ENCODE assay signal across 22 mouse cellular contexts in the genomic region with DNA sequence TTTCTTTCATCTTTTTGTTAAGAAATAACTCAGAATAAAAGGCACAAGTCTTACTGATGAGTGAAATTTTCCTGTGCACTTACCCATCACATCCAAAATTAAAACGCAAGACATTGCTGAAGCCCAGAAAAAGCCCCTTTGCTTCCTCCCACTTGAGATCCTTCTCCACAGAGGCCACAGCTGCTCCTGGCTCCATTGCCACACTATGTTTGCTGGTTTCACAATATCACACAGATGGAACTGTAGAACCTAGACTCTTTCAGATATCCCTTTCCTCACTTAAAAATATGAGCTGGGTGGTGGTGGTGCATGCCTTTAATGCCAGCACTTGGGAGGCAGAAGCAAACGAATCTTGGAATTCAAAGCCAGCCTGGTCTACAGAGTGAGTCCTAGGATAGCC. TPM values are rescaled to one million over a fixed set of nuclear protein-coding genes. Genes with fewer than 3 reads are reported as not detected.
A peak's percentile ranks its signal among the peaks of the same experiment; 100 is the strongest.
DNase-seq lines count a peak whose midpoint lies in the region; ATAC-seq and TF ChIP-seq lines count a peak whose summit lies in the region.
"Had no signal": no experiment of that assay in that cellular context is flagged by ENCODE, and none has a peak within 500 bp of the region (broad histone marks: within the 10 kb centered on the region; RNA-seq: fewer than 3 reads in every experiment).

No protein-coding gene starts in this region.

- peaks cover 44% of the 10 kb centered on the region for H3K36me3 ChIP-seq in liver, postnatal 0 days (replicated peaks; ENCODE audit: insufficient read depth, low read length)
- H3K36me3 ChIP-seq in liver, embryonic 11.5 days (ENCODE audit: control insufficient read depth, insufficient read depth, low read length) = peaks cover 23% of the 10 kb centered on the region

- no peak for TF ChIP-seq CTCF in layer of hippocampus, adult 2 months (conservative IDR thresholded peaks at IDR 0.05)
- no peak for TF ChIP-seq CTCF in liver, postnatal 0 days (IDR thresholded peaks at IDR 0.05; ENCODE audit: low read depth)

- no peak for TF ChIP-seq EP300 in liver, postnatal 0 days (IDR thresholded peaks at IDR 0.05; ENCODE audit: low read depth)

- peak; percentile 36; the same call in 1 of the 2 replicates for ATAC-seq in frontal cortex, adult (ENCODE audit: low TSS enrichment)
- ATAC-seq in liver, postnatal 0 days = peak; percentile 35; the same call in 1 of the 2 replicates
- no peak for ATAC-seq in liver, embryonic 11.5 days (replicated peaks; ENCODE audit: low FRiP score)
- ATAC-seq: activated CD4-positive, CD25-positive, alpha-beta regulatory T cell, adult 4 months; forebrain, embryonic 13.5 days; forebrain, embryonic 16.5 days; hindbrain, postnatal 0 days had no signal

- 66% methylated on average over 2 of the region's 2 CpGs for WGBS in liver, postnatal 0 days (ENCODE audit: insufficient replicate concordance)
- 86% methylated on average over 2 of the region's 2 CpGs for WGBS in liver, embryonic 11.5 days

- no peak overlapping the region for H3K4me3 ChIP-seq in layer of hippocampus, adult 2 months
- H3K4me3 ChIP-seq in liver, postnatal 0 days (ENCODE audit: low read depth, low read length) = no peak overlapping the region
- H3K4me3 ChIP-seq in liver, embryonic 11.5 days (ENCODE audit: low read depth, low read length) = no peak overlapping the region
- H3K4me3 ChIP-seq: forebrain, embryonic 10.5 days; forebrain, embryonic 13.5 days; heart, embryonic 13.5 days had no signal

- H3K9ac ChIP-seq in liver, postnatal 0 days (replicated peaks) = no peak overlapping the region
- H3K9ac ChIP-seq in liver, embryonic 11.5 days (ENCODE audit: low read depth, low read length) = no peak overlapping the region
- H3K9ac ChIP-seq: forebrain, embryonic 13.5 days; heart, embryonic 13.5 days; hindbrain, embryonic 14.5 days had no signal

- no peak for DNase-seq in frontal cortex, postnatal 36 days (ENCODE audit: low spot score in 2 of 2)
- peak; percentile 29 to 37 for DNase-seq in layer of hippocampus, adult 2 months (ENCODE audit: low spot score in 2 of 2)
- DNase-seq in layer of hippocampus, postnatal 36 days = no peak
- no peak for DNase-seq in liver, postnatal 0 days
- no peak for DNase-seq in liver, embryonic 11.5 days (ENCODE audit: low spot score)
- DNase-seq in brain, adult 2 months (ENCODE audit: low read depth, low spot score) = peak; percentile 58
- DNase-seq: adrenal gland, adult 8-10 months; adrenal gland, postnatal 25 days; cerebellum, adult 18-20 months; cerebellum, adult 9-10 months; cerebellum, postnatal 14 days; gastrocnemius, postnatal 14 days; heart, postnatal 14 days; heart, postnatal 4 days had no signal

- no peaks in the 10 kb centered on the region for H3K9me3 ChIP-seq in liver, postnatal 0 days (ENCODE audit: low read length)
- H3K9me3 ChIP-seq in liver, embryonic 11.5 days (ENCODE audit: control insufficient read depth, low read length) = no peaks in the 10 kb centered on the region
- H3K9me3 ChIP-seq: forebrain, embryonic 10.5 days; forebrain, embryonic 13.5 days; heart, embryonic 13.5 days had no signal

- no peaks in the 10 kb centered on the region for H3K27me3 ChIP-seq in liver, postnatal 0 days (ENCODE audit: insufficient read depth, low read length)
- H3K27me3 ChIP-seq in liver, embryonic 11.5 days (replicated peaks; ENCODE audit: control insufficient read depth, insufficient read depth, low read length) = no peaks in the 10 kb centered on the region
- H3K27me3 ChIP-seq: forebrain, embryonic 13.5 days; heart, embryonic 13.5 days had no signal

- no peak overlapping the region for H3K4me2 ChIP-seq in liver, postnatal 0 days (ENCODE audit: low read depth, low read length)
- H3K4me2 ChIP-seq in liver, embryonic 11.5 days = no peak overlapping the region
- H3K4me2 ChIP-seq: forebrain, embryonic 13.5 days; heart, embryonic 13.5 days; hindbrain, embryonic 14.5 days had no signal

- peak overlapping the region; percentile 75 for H3K27ac ChIP-seq in layer of hippocampus, adult 2 months
- no peak overlapping the region for H3K27ac ChIP-seq in liver, postnatal 0 days (ENCODE audit: low read depth)
- no peak overlapping the region for H3K27ac ChIP-seq in liver, embryonic 11.5 days (ENCODE audit: low read depth, low read length)
- H3K27ac ChIP-seq: forebrain, embryonic 10.5 days; forebrain, embryonic 13.5 days; heart, embryonic 13.5 days; hindbrain, embryonic 14.5 days; hindbrain, postnatal 0 days had no signal

- peaks cover 8% of the 10 kb centered on the region; the same call in 1 of the 2 replicates for H3K4me1 ChIP-seq in liver, postnatal 0 days (ENCODE audit: insufficient read depth)
- H3K4me1 ChIP-seq in liver, embryonic 11.5 days (replicated peaks; ENCODE audit: control insufficient read depth, insufficient read depth, low read length) = no peaks in the 10 kb centered on the region
- H3K4me1 ChIP-seq: forebrain, embryonic 10.5 days had no signal

RNA-seq across cellular contexts. Expression of a gene that starts 17.1 kb away (rescaled TPM):
- total RNA-seq in layer of hippocampus, adult 2 months (2021) = 10 to 100 TPM; 53.7 to 56.8 TPM
- 10 to 100 TPM; 59.3 to 63.7 TPM for total RNA-seq in layer of hippocampus, postnatal 36 days (2021)
- 21.0 and 22.2 TPM in 2 replicates for polyA plus RNA-seq in liver, postnatal 0 days (2015; fragmentation: Nextera tagmentation; extraction: Ambion mirVana)
- polyA plus RNA-seq in liver, embryonic 11.5 days (2014; fragmentation: Nextera tagmentation; extraction: Ambion mirVana) = 44.5 and 55.3 TPM in 2 replicates

RNA-seq across cellular contexts. Expression of a gene that starts 34.0 kb away (rescaled TPM):
- total RNA-seq in layer of hippocampus, adult 2 months (2021) = 1 to 10 TPM; 5.7 to 7.6 TPM
- total RNA-seq in layer of hippocampus, postnatal 36 days (2021) = 1 to 10 TPM; 7.5 to 7.7 TPM
- 11.9 and 12.4 TPM in 2 replicates for polyA plus RNA-seq in liver, postnatal 0 days (2015; fragmentation: Nextera tagmentation; extraction: Ambion mirVana)
- 41.7 and 42.2 TPM in 2 replicates for polyA plus RNA-seq in liver, embryonic 11.5 days (2014; fragmentation: Nextera tagmentation; extraction: Ambion mirVana)

Comparison
In these comparisons a context has a peak if more than half of its experiments do, and no peak if none do; other contexts are left out.
1. DNase-seq: peak in layer of hippocampus, adult 2 months (2 of 2) and brain, adult 2 months (single experiment); none in frontal cortex, postnatal 36 days (0 of 2), layer of hippocampus, postnatal 36 days (0 of 2), liver, postnatal 0 days (single experiment) and liver, embryonic 11.5 days (single experiment).